Mouse (Mus musculus) forebrain, embryonic 13.5 days (tissue): ENCODE results near the gene Larp4. TPM values are rescaled to one million over a fixed set of nuclear protein-coding genes. Genes with fewer than 3 reads are reported as not detected.
A peak's percentile ranks its signal among the peaks of the same experiment; 100 is the strongest.

ENCODE experiments used
- ATAC-seq: fragments of 200-750 bp; cut with Nextera tagmentation; 2 replicates; pipeline ENCODE4 v1.8.0; 2017
- H3K27ac ChIP-seq: fragments of 300-500 bp; sonication (generic); 2 replicates; pipeline ENCODE4 v1.5.1; 2015; ENCODE audit warnings: inconsistent platforms, mild to moderate bottlenecking, moderate library complexity
- H3K27me3 ChIP-seq: fragments of 300-500 bp; sonication (generic); 2 replicates; pipeline ENCODE4 v1.6.1; 2015; ENCODE audit warnings: mild to moderate bottlenecking, inconsistent platforms
- H3K36me3 ChIP-seq: fragments of 300-500 bp; sonication (generic); 2 replicates; pipeline ENCODE4 v1.6.1; 2015; ENCODE audit warnings: mild to moderate bottlenecking, inconsistent platforms; ENCODE audit not compliant: poor library complexity, severe bottlenecking
- H3K4me1 ChIP-seq: fragments of 300-500 bp; sonication (generic); 2 replicates; pipeline ENCODE4 v1.6.1; 2015; ENCODE audit warnings: inconsistent platforms
- H3K4me2 ChIP-seq: fragments of 300-500 bp; sonication (generic); 2 replicates; pipeline ENCODE4 v1.6.1; 2015; ENCODE audit warnings: inconsistent platforms, mild to moderate bottlenecking, moderate library complexity
- H3K4me3 ChIP-seq: fragments of 300-500 bp; sonication (generic); 2 replicates; pipeline ENCODE4 v1.5.1; 2015; ENCODE audit warnings: mild to moderate bottlenecking, inconsistent platforms
- H3K9ac ChIP-seq: fragments of 300-500 bp; sonication (generic); 2 replicates; pipeline ENCODE4 v1.6.1; 2015; ENCODE audit warnings: mild to moderate bottlenecking, inconsistent platforms
- H3K9me3 ChIP-seq: fragments of 300-500 bp; sonication (generic); replicated peaks from 2 replicates; pipeline ENCODE4 v1.6.1; 2016; ENCODE audit warnings: inconsistent platforms
- WGBS: fragments of 180-500 bp; shearing (Covaris S2); methylation state at CpG from one replicate; pipeline ENCODE4 v1.1.7; 2015; 5-methylcytosine and 5-hydroxymethylcytosine counted together
- polyA plus RNA-seq: library from polyadenylated mRNA; unstranded; fragments of >200 nt; fragmentation: Nextera tagmentation; extraction: Ambion mirVana; gene quantifications from 2 replicates; pipeline ENCODE4 v1.2.1, GENCODE M21; 2015

The Larp4 gene
- polyA plus RNA-seq, 1 experiment from 2014 or later, result 29.2 TPM

GRCm38 (mm10) chr15:100021175-100021574, 51.3 kb downstream of the Larp4 start:
- Histone ChIP-seq H3K4me2 (no peak overlapping the region), H3K27me3 (no peaks in the 10 kb centered on the region), H3K4me1 (no peaks in the 10 kb centered on the region), H3K9ac (no peak overlapping the region), H3K9me3 (no peaks in the 10 kb centered on the region), H3K4me3 (no peak overlapping the region), H3K27ac (no peak overlapping the region), H3K36me3 (no peaks in the 10 kb centered on the region)
- 89% methylated on average over 1 of the region's 1 CpGs for WGBS
- ATAC-seq, result no peak

GRCm38 (mm10) chr15:100022923-100023322, 53.1 kb downstream of the Larp4 start:
- Histone ChIP-seq H3K27ac (no peak overlapping the region), H3K4me1 (no peaks in the 10 kb centered on the region), H3K36me3 (no peaks in the 10 kb centered on the region), H3K4me3 (no peak overlapping the region), H3K27me3 (no peaks in the 10 kb centered on the region), H3K9ac (no peak overlapping the region), H3K4me2 (no peak overlapping the region), H3K9me3 (no peaks in the 10 kb centered on the region)
- no peak for ATAC-seq
- WGBS, result 29% methylated on average over 5 of the region's 5 CpGs

GRCm38 (mm10) chr15:100025076-100025834, 55.4 kb downstream of the Larp4 start:
- no peak for ATAC-seq
- Histone ChIP-seq H3K4me1 (no peaks in the 10 kb centered on the region), H3K27ac (no peak overlapping the region), H3K9me3 (no peaks in the 10 kb centered on the region), H3K36me3 (no peaks in the 10 kb centered on the region), H3K4me3 (no peak overlapping the region), H3K9ac (no peak overlapping the region), H3K27me3 (no peaks in the 10 kb centered on the region), H3K4me2 (no peak overlapping the region)
- 82% methylated on average over 11 of the region's 11 CpGs for WGBS

- Histone ChIP-seq H3K4me1 (no peaks in the 10 kb centered on the region; the same call in 1 of the 2 replicates), H3K27me3 (no peaks in the 10 kb centered on the region), H3K36me3 (no peaks in the 10 kb centered on the region), H3K27ac (no peak overlapping the region), H3K9ac (no peak overlapping the region), H3K9me3 (no peaks in the 10 kb centered on the region), H3K4me2 (no peak overlapping the region), H3K4me3 (no peak overlapping the region)
- no peak for ATAC-seq
- 70% methylated on average over 2 of the region's 2 CpGs for WGBS
These were observed 58.3 kb downstream of the Larp4 start for GRCm38 (mm10) chr15:100028133-100028532.

GRCm38 (mm10) chr15:100029497-100029896, 59.6 kb downstream of the Larp4 start:
- Histone ChIP-seq H3K27ac (no peak overlapping the region), H3K4me3 (no peak overlapping the region), H3K4me2 (no peak overlapping the region), H3K36me3 (no peaks in the 10 kb centered on the region), H3K4me1 (no peaks in the 10 kb centered on the region; the same call in 1 of the 2 replicates), H3K9me3 (no peaks in the 10 kb centered on the region), H3K9ac (no peak overlapping the region), H3K27me3 (no peaks in the 10 kb centered on the region)
- no peak for ATAC-seq
- 85% methylated on average over 8 of the region's 8 CpGs for WGBS

GRCm38 (mm10) chr15:100029900-100030299, 60.0 kb downstream of the Larp4 start:
- H3K27ac ChIP-seq, result no peak overlapping the region
- H3K4me2 ChIP-seq, result no peak overlapping the region
- no peaks in the 10 kb centered on the region for H3K27me3 ChIP-seq
- WGBS, result 89% methylated on average over 2 of the region's 2 CpGs
- H3K4me1 ChIP-seq, result no peaks in the 10 kb centered on the region; the same call in 1 of the 2 replicates
- no peak overlapping the region for H3K4me3 ChIP-seq
- H3K9ac ChIP-seq, result no peak overlapping the region
- H3K36me3 ChIP-seq, result no peaks in the 10 kb centered on the region
- H3K9me3 ChIP-seq, result no peaks in the 10 kb centered on the region
- no peak for ATAC-seq

- Histone ChIP-seq H3K27me3 (no peaks in the 10 kb centered on the region), H3K4me3 (no peak overlapping the region), H3K4me1 (no peaks in the 10 kb centered on the region; the same call in 1 of the 2 replicates), H3K36me3 (no peaks in the 10 kb centered on the region), H3K27ac (no peak overlapping the region), H3K9me3 (no peaks in the 10 kb centered on the region), H3K9ac (no peak overlapping the region), H3K4me2 (no peak overlapping the region)
- 78% methylated on average over 3 of the region's 3 CpGs for WGBS
- no peak for ATAC-seq
These were observed 62.7 kb downstream of the Larp4 start for GRCm38 (mm10) chr15:100032546-100032945.

GRCm38 (mm10) chr15:100038470-100038971, 68.7 kb downstream of the Larp4 start, which contains the start of gene Dip2b:
TSS of gene Dip2b (plus strand) at chr15:100038664.
- peak within 1 kb of the TSS; percentile 65 for H3K4me3 ChIP-seq
- H3K4me1 ChIP-seq, result peaks cover 27% of the 10 kb centered on the region
- under 1% methylated on average over 51 of the region's 68 CpGs for WGBS
- no peaks in the 10 kb centered on the region for H3K9me3 ChIP-seq
- H3K27me3 ChIP-seq, result no peaks in the 10 kb centered on the region
- peak within 1 kb of the TSS; percentile 73 for H3K4me2 ChIP-seq
- H3K27ac ChIP-seq, result peak within 1 kb of the TSS; percentile 98
- no peaks in the 10 kb centered on the region for H3K36me3 ChIP-seq
- peak; percentile 90 for ATAC-seq
- peak within 1 kb of the TSS; percentile 86 for H3K9ac ChIP-seq

GRCm38 (mm10) chr15:100039001-100039701, 69.3 kb downstream of the Larp4 start:
- H3K9ac ChIP-seq, result peak overlapping the region; percentile 86
- peak; percentile 70 for ATAC-seq
- H3K4me1 ChIP-seq, result peaks cover 27% of the 10 kb centered on the region
- H3K4me2 ChIP-seq, result peak overlapping the region; percentile 73
- no peaks in the 10 kb centered on the region for H3K36me3 ChIP-seq
- H3K27ac ChIP-seq, result peak overlapping the region; percentile 98
- peak overlapping the region; percentile 65 for H3K4me3 ChIP-seq
- no peaks in the 10 kb centered on the region for H3K9me3 ChIP-seq
- H3K27me3 ChIP-seq, result no peaks in the 10 kb centered on the region
- under 1% methylated on average over 36 of the region's 36 CpGs for WGBS

- peak overlapping the region; percentile 58 for H3K27ac ChIP-seq
- H3K9me3 ChIP-seq, result no peaks in the 10 kb centered on the region
- WGBS, result 22% methylated on average over 14 of the region's 14 CpGs
- peaks cover 37% of the 10 kb centered on the region for H3K4me1 ChIP-seq
- H3K4me2 ChIP-seq, result peak overlapping the region; percentile 73
- H3K27me3 ChIP-seq, result no peaks in the 10 kb centered on the region
- ATAC-seq, result no peak
- peak overlapping the region; percentile 86 for H3K9ac ChIP-seq
- peak overlapping the region; percentile 65 for H3K4me3 ChIP-seq
- H3K36me3 ChIP-seq, result no peaks in the 10 kb centered on the region
These were observed 70.8 kb downstream of the Larp4 start for GRCm38 (mm10) chr15:100040541-100041266.

- no peak for ATAC-seq
- Histone ChIP-seq H3K4me1 (peaks cover 44% of the 10 kb centered on the region), H3K27me3 (no peaks in the 10 kb centered on the region), H3K9me3 (no peaks in the 10 kb centered on the region), H3K4me2 (peak overlapping the region; percentile 73), H3K36me3 (no peaks in the 10 kb centered on the region), H3K27ac (peak overlapping the region; percentile 58), H3K9ac (peak overlapping the region; percentile 86), H3K4me3 (peak overlapping the region; percentile 65)
- 28% methylated on average over 10 of the region's 10 CpGs for WGBS
These were observed 71.6 kb downstream of the Larp4 start for GRCm38 (mm10) chr15:100041267-100042047.
